Mouse (Mus musculus) embryo, embryonic 11.5 days (tissue): Measurements from ENCODE around the gene Mettl5.
"Not testable (repeated sequence)": the region's sequence is repeated elsewhere in the genome, so short reads cannot be mapped to it uniquely, and the experiment has no call there.

Source experiments
- DNase-seq: peaks from one replicate; pipeline ENCODE4 v3.0.0-alpha.2; 2012; ENCODE audit warnings: low read depth, low spot score

Mettl5 gene

DNA sequence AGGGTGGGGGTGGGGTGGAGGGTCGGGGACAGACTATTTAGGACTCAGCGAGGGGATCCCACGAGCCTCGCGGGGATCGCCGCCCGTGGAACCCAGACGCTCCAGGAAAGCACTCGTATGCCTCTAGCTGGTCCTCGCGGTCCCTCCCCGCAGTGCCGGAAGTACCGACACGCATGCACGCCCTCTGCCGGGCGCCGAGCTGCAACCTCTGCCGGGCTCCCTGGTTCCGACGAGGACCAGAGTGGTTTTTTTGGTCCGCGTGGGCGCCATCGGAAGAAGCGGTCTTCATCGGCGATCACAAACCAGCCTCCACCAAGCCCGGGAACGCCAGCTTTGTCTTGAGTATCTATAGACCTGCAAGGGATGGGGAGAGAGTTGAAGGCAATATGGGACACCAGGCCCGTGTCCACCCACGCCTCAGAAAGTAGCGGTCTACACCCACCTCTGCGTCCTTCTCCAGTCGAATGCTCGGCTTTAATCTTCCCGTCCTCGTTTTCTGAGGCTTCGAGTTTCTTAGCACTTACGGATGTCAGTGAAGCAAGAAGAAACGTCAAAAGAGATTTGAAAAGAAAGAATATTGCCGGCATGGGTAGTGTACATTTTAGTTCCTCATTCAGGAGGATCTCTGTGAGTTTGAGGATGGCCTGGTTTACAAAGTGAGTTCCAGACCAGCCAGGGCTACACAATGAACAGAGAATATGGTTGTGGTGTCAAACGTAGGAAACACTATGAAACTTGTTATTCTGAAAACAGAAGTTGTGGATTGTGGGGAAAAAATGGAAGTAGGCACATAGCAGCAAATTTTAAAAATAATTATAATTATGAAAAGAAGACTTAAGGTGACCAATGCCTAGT, at the start of gene Mettl5:
TSS of gene Mettl5 (minus strand) at position 165 of the 855 bp plus-strand sequence.
- peak; percentile 74 for DNase-seq

DNA sequence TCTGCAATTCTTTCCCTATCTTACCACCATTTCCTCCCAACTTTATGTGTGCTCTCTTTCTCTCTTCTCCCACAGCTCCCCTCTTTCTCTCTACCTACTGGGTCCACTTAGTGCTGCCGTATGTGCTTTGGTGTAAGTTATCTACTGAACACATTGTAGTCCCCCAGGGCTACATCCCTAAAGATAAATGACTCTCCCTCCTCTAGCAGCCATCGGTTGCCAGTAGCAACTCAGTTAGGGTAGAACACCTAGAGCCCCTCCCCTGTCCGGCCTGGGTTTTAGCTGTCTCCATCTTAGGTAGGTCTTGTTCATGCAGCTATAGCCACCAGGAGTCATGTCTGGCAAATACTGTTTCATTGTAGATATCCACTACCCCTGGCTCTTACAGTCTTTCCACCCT, 39.5 kb upstream of the Mettl5 start:
- DNase-seq: no peak

GRCm38 (mm10) chr2:69917301-69917700, 31.9 kb upstream of the Mettl5 start:
- DNase-seq: no peak

- DNase-seq: no peak
These were observed 27.4 kb upstream of the Mettl5 start for GRCm38 (mm10) chr2:69912801-69913200.

GRCm38 (mm10) chr2:69907394-69907793, 22.0 kb upstream of the Mettl5 start:
- not testable (repeated sequence) for DNase-seq

GRCm38 (mm10) chr2:69903541-69903940, 18.1 kb upstream of the Mettl5 start:
- DNase-seq: no peak

DNA sequence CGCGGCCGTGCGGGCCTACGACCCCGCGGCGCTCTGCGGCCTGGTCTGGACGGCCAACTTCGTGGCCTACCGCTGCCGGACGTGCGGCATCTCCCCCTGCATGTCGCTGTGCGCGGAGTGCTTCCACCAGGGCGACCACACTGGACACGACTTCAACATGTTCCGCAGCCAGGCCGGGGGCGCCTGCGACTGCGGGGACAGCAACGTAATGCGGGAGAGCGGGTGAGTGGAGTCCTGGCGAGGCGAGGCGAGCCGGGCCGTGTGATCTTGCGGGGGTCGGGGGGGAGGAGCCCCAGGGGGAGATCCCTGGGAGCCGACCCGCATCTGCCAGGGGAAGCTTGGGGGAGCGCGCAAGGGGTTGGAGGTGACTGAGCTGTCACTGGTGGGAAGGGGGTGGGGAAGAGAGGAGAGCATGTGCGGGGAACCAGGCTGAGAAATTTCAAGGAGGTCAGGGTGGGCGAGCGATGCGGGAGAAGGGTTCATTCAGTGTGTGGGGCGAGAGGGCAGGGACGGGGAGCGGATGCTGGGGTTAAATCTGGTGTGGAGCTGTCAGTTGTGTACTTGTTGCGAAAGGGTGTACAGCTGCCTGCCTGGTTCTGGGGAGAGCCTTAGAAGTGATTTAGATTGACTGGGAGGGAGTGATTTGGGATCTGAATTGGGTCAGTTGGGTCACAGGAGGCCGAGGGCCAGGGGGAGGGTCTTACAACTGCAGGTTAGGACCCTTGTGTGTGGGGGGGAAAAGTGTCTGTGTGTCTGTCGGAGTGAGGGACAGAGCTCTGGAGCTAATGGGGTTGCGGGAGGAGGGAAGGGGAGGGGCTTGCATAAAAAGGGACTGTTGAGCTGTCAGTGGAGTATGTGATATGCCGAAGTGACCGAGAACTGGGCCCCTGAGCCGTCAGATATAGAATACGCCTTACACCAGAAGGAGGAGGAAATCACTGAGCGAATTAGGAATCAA, 12.5 kb upstream of the Mettl5 start:
- DNase-seq: no peak

GRCm38 (mm10) chr2:69897039-69897617, 11.7 kb upstream of the Mettl5 start, which contains the start of gene Ubr3:
Gene Ubr3 (plus strand): TSS chr2:69897246.
- DNase-seq: peak; percentile 89

- DNase-seq: no peak
These were observed 10.8 kb upstream of the Mettl5 start for GRCm38 (mm10) chr2:69896224-69896581.

DNA sequence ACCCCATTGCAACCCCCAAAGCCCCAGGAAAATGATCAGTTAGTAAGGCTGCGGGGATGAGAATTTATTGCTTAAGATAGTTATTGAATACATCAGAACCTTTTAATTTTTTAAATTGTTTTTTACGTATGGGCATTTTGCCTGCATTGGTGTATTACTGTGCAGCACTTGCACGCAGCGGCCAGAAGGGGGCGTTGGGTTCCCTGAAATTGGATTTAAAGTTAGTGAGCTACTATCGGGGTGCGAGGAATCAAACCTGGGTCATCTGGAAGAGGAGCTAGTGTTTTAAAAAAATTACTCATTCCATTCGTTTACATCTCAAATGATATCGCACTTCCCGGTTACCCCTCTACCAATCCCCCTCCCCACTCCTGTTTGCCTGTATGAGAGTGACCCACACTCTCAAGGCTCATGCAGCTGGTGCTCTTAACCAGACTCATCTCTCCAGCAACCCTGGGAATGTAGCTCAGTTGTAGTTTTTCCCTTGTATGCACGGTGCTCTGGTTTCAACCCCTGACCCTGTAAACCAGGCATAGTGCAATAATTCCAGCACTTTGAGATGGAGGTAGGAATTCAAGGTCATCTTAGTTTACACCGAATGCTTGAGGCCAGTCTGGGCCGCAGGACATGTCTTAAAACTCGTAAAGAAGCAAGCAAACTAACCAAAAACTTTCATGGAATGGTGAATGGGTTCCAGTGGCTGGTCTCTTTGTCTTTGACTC, 10.2 kb upstream of the Mettl5 start:
- no peak for DNase-seq

- no peak for DNase-seq
These were observed 8.5 kb upstream of the Mettl5 start for GRCm38 (mm10) chr2:69893891-69894290.

- DNase-seq: no peak
These were observed 7.7 kb upstream of the Mettl5 start for GRCm38 (mm10) chr2:69893145-69893544.

DNA sequence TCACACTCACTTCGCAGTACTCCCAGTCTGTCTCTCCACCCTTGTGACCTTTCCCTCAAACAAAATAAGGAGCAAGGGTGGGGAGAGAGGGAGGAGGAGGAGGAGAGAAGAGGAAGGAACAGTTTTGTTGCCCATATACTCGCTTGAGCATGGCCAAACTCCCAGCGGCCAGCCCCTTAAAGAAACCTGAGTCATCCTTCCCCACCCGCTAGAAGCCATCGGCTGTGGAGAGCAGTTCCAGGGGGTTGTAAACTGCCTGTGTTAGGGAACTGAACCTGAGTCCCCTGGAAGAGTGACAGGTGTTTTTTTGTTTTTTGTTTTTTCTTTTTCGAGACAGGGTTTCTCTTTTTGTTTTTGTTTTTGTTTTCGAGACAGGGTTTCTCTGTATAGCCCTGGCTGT, 5.4 kb upstream of the Mettl5 start:
- no peak for DNase-seq

DNA sequence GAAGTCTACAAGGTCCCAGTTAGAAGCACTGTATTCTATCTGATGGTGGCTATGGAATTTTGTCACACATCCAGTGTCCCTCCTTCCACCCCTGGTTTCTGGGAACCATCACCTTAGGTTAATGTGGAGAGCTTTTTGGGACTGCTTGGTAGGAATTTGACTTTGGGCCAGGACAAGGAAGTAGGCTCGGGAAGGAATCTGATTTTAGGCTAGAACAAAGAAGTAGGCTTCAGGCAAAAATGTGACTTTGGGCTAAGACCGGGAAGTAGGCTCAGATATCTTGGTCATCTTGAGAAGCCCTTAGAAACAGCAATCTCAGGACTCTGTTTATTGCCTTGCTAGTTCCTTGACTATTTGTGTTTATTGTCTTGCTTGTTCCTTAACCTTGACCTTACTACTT, 3.5 kb upstream of the Mettl5 start:
- DNase-seq: no peak

DNA sequence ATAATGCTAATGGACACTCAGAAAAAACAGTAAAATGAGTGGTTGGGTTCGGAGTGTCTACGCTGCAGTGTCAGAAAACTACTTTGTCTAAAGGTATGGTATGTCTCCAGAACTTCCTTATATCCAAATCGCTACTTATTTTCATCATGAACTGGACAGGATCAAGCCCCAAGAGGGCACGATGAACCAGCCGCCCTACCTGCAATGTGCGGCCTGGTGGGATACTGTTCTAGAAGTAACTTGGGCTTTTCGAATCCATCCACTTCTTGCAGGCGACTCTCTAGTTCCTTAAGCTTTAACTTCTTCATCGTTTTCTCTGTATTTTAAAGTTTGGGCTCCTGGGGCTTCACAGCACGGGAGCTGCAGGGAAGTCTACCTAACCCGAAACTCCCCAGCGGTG, 365 bp downstream of the Mettl5 start:
- no peak for DNase-seq

GRCm38 (mm10) chr2:69884581-69884980, 834 bp downstream of the Mettl5 start:
- no peak for DNase-seq

- no peak for DNase-seq
These were observed 1.4 kb downstream of the Mettl5 start for GRCm38 (mm10) chr2:69883990-69884391.

DNA sequence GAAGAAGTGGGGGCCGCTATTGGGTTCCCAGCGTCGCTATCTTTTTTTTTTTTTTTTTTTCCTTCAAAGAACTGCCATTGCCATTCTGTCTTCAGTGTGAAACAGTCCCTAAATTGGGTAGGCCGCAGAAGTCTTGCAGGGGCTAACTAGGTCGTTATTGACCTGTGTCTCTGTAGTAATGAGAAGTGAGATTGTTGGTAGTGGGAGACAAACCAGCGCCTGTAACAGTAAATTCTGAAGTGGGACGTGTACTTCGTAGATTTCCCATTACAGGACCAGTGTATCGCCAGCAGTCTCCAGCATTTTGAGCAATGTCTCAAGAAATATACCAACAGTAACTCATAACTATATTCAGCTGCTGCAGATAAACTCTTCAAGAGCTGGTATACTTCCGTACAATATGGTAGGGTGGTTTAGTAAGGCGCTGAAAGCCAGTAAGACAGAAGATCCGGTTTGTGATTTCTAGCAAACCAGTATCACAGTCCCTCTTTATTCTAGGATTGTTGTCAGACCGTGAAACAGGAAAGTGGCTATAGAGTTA, 23.2 kb downstream of the Mettl5 start:
- DNase-seq: no peak

- peak; percentile 91 for DNase-seq
These were observed 23.8 kb downstream of the Mettl5 start, which contains the start of gene Ssb for GRCm38 (mm10) chr2:69861485-69862091. Gene Ssb (plus strand): TSS chr2:69861562.

DNA sequence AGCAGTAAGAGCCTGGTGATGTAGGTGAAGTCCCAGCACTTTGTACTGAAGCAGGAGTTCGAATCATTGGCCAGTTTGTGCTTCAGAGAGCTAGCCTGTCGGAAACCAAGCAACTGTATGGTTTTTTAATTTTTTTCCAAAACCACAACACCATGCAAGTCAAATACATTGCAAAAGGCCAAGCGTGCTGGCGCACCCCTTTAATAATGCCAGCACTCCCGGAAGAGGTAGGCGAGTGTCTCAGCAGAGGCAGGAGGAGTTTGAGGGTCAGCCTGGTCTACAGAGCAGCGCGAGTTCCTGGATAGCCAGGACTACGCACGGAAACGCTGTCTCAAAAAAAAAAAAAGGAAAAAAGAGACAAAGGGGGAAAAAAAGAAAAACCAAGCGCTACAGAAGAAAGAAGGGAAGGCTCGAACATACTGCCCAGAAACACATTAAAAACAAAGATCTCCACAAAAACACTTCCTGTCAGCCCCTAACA, 24.4 kb downstream of the Mettl5 start:
- DNase-seq: no peak
